Mouse (Mus musculus) stomach, embryonic 15.5 days (tissue): ENCODE data around the gene Slc6a1. TPM values are rescaled to one million over a fixed set of nuclear protein-coding genes. Genes with fewer than 3 reads are reported as not detected.

ENCODE experiments used
- ATAC-seq: fragments of 200-750 bp; cut with Nextera tagmentation; 2 replicates; pipeline ENCODE4 v1.8.0; 2017; ENCODE audit warnings: low read depth, moderate number of reproducible peaks, moderate TSS enrichment; ENCODE audit not compliant: insufficient read depth, low FRiP score
- H3K27ac ChIP-seq: fragments of 300-500 bp; sonication (generic); 2 replicates; pipeline ENCODE4 v1.5.1; 2015; ENCODE audit warnings: mild to moderate bottlenecking, inconsistent platforms
- H3K27me3 ChIP-seq: fragments of 300-500 bp; sonication (generic); replicated peaks from 2 replicates; pipeline ENCODE4 v1.6.1; 2015; ENCODE audit warnings: inconsistent platforms
- H3K36me3 ChIP-seq: fragments of 300-500 bp; sonication (generic); 2 replicates; pipeline ENCODE4 v1.6.1; 2015; ENCODE audit warnings: inconsistent platforms
- H3K4me1 ChIP-seq: fragments of 300-500 bp; sonication (generic); 2 replicates; pipeline ENCODE4 v1.6.1; 2015; ENCODE audit warnings: inconsistent platforms
- H3K4me2 ChIP-seq: fragments of 300-500 bp; sonication (generic); 2 replicates; pipeline ENCODE4 v1.6.1; 2015; ENCODE audit warnings: mild to moderate bottlenecking, inconsistent platforms
- H3K4me3 ChIP-seq: fragments of 300-500 bp; sonication (generic); replicated peaks from 2 replicates; pipeline ENCODE4 v1.5.1; 2015; ENCODE audit warnings: inconsistent platforms
- H3K9ac ChIP-seq: fragments of 300-500 bp; sonication (generic); 2 replicates; pipeline ENCODE4 v1.6.1; 2015; ENCODE audit warnings: inconsistent platforms
- H3K9me3 ChIP-seq: fragments of 300-500 bp; sonication (generic); 2 replicates; pipeline ENCODE4 v1.6.1; 2016; ENCODE audit warnings: inconsistent platforms
- WGBS: fragments of 180-500 bp; shearing (Covaris S2); methylation state at CpG from one replicate; pipeline ENCODE4 v1.1.7; 2015; 5-methylcytosine and 5-hydroxymethylcytosine counted together
- polyA plus RNA-seq: library from polyadenylated mRNA; unstranded; fragments of >200 nt; fragmentation: Nextera tagmentation; extraction: Ambion mirVana; gene quantifications from 2 replicates; pipeline ENCODE4 v1.2.1, GENCODE M21; 2015

Slc6a1 gene
- polyA plus RNA-seq, 1 experiment from 2014 or later = 0.32 TPM

- ATAC-seq = no peak
- Histone ChIP-seq H3K4me3 (no peak overlapping the region), H3K9me3 (no peaks in the 10 kb centered on the region), H3K9ac (no peak overlapping the region), H3K4me2 (no peak overlapping the region), H3K4me1 (0 out of 2 replicates have a peak, but pooled peaks cover 3% of the 10 kb centered on the region), H3K27ac (no peak overlapping the region), H3K36me3 (no peaks in the 10 kb centered on the region), H3K27me3 (no peaks in the 10 kb centered on the region)
- WGBS = 31% methylated on average over 8 of the region's 8 CpGs
These were observed 11.1 kb downstream of the Slc6a1 start for GRCm38 (mm10) chr6:114293511-114293910.

- Histone ChIP-seq H3K9ac (no peak overlapping the region), H3K9me3 (no peaks in the 10 kb centered on the region), H3K27me3 (no peaks in the 10 kb centered on the region), H3K4me3 (no peak overlapping the region), H3K27ac (no peak overlapping the region), H3K36me3 (no peaks in the 10 kb centered on the region), H3K4me1 (0 out of 2 replicates have a peak, but pooled peaks cover 3% of the 10 kb centered on the region), H3K4me2 (no peak overlapping the region)
- no peak for ATAC-seq
- WGBS = 81% methylated on average over 4 of the region's 4 CpGs
These were observed 12.7 kb downstream of the Slc6a1 start for GRCm38 (mm10) chr6:114295086-114295485.

DNA sequence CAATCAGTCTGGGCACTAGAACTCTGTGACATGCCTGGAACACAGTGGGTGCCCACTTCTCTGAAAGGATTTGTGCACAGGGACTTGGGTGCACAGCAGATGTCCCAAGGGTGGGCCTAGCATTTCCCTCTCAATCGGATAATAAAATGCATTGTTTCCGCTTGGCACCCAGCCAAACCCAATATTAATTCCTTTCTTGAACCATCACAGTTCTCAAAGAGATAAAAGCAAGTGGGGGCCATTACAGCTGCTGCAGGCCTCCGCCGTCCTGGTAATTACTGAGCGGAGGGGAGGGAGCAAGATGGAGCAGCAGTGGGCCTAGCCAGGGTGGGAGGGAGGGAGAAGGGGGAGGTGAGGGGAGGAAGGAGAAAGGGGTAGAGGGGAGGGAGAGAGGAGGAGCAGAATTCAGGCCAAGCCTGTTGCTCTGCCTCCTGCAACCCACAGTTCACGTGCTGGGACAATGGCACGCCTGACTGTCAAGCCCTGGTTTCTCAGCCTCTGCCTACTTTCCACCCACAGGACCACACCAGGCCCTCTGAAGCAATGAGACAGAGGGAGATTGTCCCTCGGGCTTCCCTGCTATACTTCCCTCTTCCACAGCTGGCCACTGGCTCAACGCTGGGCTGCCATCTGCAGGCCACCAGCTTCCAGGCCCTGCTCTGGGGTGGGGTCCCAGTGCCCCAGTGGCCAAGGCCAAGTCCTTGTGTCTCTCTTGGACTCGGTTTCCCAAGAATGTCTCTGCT is 15.0 kb downstream of the Slc6a1 start:
- no peaks in the 10 kb centered on the region for H3K27me3 ChIP-seq
- no peak for ATAC-seq
- H3K4me3 ChIP-seq = no peak overlapping the region
- no peaks in the 10 kb centered on the region for H3K36me3 ChIP-seq
- 28% methylated on average over 9 of the region's 10 CpGs for WGBS
- H3K4me1 ChIP-seq = 0 out of 2 replicates have a peak, but pooled peaks cover 3% of the 10 kb centered on the region
- H3K4me2 ChIP-seq = no peak overlapping the region
- no peak overlapping the region for H3K9ac ChIP-seq
- no peaks in the 10 kb centered on the region for H3K9me3 ChIP-seq
- H3K27ac ChIP-seq = no peak overlapping the region

- H3K27ac ChIP-seq = no peak overlapping the region
- H3K9me3 ChIP-seq = no peaks in the 10 kb centered on the region
- 0 out of 2 replicates have a peak, but pooled peaks cover 3% of the 10 kb centered on the region for H3K4me1 ChIP-seq
- ATAC-seq = no peak
- no peak overlapping the region for H3K9ac ChIP-seq
- no peaks in the 10 kb centered on the region for H3K27me3 ChIP-seq
- H3K4me3 ChIP-seq = no peak overlapping the region
- H3K36me3 ChIP-seq = no peaks in the 10 kb centered on the region
- WGBS = 82% methylated on average over 5 of the region's 5 CpGs
- no peak overlapping the region for H3K4me2 ChIP-seq
These were observed 17.3 kb downstream of the Slc6a1 start for GRCm38 (mm10) chr6:114299699-114300098.

GRCm38 (mm10) chr6:114300737-114301136 is 18.3 kb downstream of the Slc6a1 start:
- Histone ChIP-seq H3K27me3 (no peaks in the 10 kb centered on the region), H3K4me1 (0 out of 2 replicates have a peak, but pooled peaks cover 3% of the 10 kb centered on the region), H3K9me3 (no peaks in the 10 kb centered on the region), H3K4me2 (no peak overlapping the region), H3K4me3 (no peak overlapping the region), H3K9ac (no peak overlapping the region), H3K27ac (no peak overlapping the region), H3K36me3 (no peaks in the 10 kb centered on the region)
- no peak for ATAC-seq
- WGBS = 80% methylated on average over 11 of the region's 11 CpGs

- Histone ChIP-seq H3K27ac (no peak overlapping the region), H3K4me2 (no peak overlapping the region), H3K4me3 (no peak overlapping the region), H3K4me1 (no peaks in the 10 kb centered on the region), H3K9me3 (no peaks in the 10 kb centered on the region), H3K9ac (no peak overlapping the region), H3K27me3 (0 out of 2 replicates have a peak, but pooled peaks cover 7% of the 10 kb centered on the region), H3K36me3 (no peaks in the 10 kb centered on the region)
- WGBS = 70% methylated on average over 6 of the region's 6 CpGs
- no peak for ATAC-seq
These were observed 22.2 kb downstream of the Slc6a1 start for GRCm38 (mm10) chr6:114304668-114305067.

DNA sequence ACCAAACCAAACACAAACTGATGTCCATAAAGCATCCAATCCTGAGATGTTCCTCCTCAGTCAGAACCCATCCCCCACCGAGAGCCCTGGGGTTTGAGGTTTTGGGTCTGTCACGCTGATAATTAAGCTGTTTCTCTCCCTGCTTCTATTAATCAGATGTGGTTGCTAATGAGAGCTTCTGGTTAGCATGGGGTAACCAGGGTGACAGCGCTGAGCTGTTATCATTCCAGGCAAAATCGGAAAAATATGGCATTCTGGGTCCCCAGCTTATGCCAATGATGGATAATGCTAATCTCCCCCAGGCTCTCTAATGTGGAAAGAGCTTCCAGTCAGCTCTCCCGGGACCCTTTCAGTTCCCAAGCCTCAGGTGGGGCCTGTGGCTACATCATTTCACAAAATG is 38.1 kb downstream of the Slc6a1 start:
- Histone ChIP-seq H3K9ac (no peak overlapping the region), H3K27me3 (no peaks in the 10 kb centered on the region), H3K4me1 (no peaks in the 10 kb centered on the region), H3K4me2 (no peak overlapping the region), H3K4me3 (no peak overlapping the region), H3K9me3 (no peaks in the 10 kb centered on the region), H3K27ac (no peak overlapping the region), H3K36me3 (no peaks in the 10 kb centered on the region)
- no peak for ATAC-seq
- 71% methylated on average over 5 of the region's 5 CpGs for WGBS

GRCm38 (mm10) chr6:114321146-114321545 is 38.7 kb downstream of the Slc6a1 start:
- no peaks in the 10 kb centered on the region for H3K36me3 ChIP-seq
- WGBS = 87% methylated on average over 3 of the region's 3 CpGs
- H3K4me2 ChIP-seq = no peak overlapping the region
- ATAC-seq = no peak
- no peaks in the 10 kb centered on the region for H3K27me3 ChIP-seq
- no peak overlapping the region for H3K4me3 ChIP-seq
- H3K9me3 ChIP-seq = no peaks in the 10 kb centered on the region
- no peak overlapping the region for H3K27ac ChIP-seq
- H3K4me1 ChIP-seq = no peaks in the 10 kb centered on the region
- no peak overlapping the region for H3K9ac ChIP-seq

- ATAC-seq = no peak
- Histone ChIP-seq H3K4me2 (no peak overlapping the region), H3K4me3 (no peak overlapping the region), H3K27ac (no peak overlapping the region), H3K9ac (no peak overlapping the region), H3K9me3 (no peaks in the 10 kb centered on the region), H3K27me3 (no peaks in the 10 kb centered on the region), H3K36me3 (no peaks in the 10 kb centered on the region), H3K4me1 (no peaks in the 10 kb centered on the region)
- 78% methylated on average over 3 of the region's 3 CpGs for WGBS
These were observed 40.5 kb downstream of the Slc6a1 start for GRCm38 (mm10) chr6:114322914-114323313.

DNA sequence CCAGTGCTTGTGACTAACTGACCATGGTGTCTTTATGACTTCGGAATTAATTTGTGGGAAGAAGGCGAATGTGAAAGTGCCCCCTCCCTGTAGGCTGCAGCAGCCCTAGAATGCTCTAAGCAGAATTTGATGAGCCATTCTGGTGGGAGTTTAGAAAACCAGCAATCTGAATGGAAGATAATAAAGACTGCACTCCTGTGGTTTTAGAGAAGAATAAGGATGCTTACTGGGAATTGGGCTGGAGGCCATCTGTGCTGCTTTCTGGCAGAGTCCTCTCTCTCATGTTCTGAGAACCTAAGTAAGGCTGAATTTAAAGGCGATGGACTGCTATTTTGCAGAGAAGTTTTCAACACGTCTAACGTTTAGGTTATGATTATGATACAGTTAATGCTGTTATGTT is 42.4 kb downstream of the Slc6a1 start:
- Histone ChIP-seq H3K27me3 (no peaks in the 10 kb centered on the region), H3K36me3 (no peaks in the 10 kb centered on the region)
- WGBS = 88% methylated on average over 5 of the region's 5 CpGs

GRCm38 (mm10) chr6:114329597-114330470 is 47.4 kb downstream of the Slc6a1 start:
- Histone ChIP-seq H3K36me3 (no peaks in the 10 kb centered on the region), H3K4me1 (no peaks in the 10 kb centered on the region), H3K9me3 (no peaks in the 10 kb centered on the region), H3K4me2 (no peak overlapping the region), H3K27me3 (no peaks in the 10 kb centered on the region), H3K4me3 (no peak overlapping the region), H3K9ac (no peak overlapping the region), H3K27ac (no peak overlapping the region)
- whole genome bisulfite sequencing = 41% methylated on average over 8 of the region's 8 CpGs
- ATAC-seq = no peak

More for the DNA sequence above, 42.4 kb downstream of the Slc6a1 start:
- no peaks in the 10 kb centered on the region for H3K4me1 ChIP-seq
- H3K4me2 ChIP-seq = no peak overlapping the region
- no peaks in the 10 kb centered on the region for H3K9me3 ChIP-seq
- ATAC-seq = no peak
- H3K4me3 ChIP-seq = no peak overlapping the region
- no peak overlapping the region for H3K9ac ChIP-seq
- H3K27ac ChIP-seq = no peak overlapping the region

- Histone ChIP-seq H3K4me3 (no peak overlapping the region), H3K27ac (no peak overlapping the region), H3K4me1 (no peaks in the 10 kb centered on the region), H3K36me3 (no peaks in the 10 kb centered on the region), H3K9me3 (no peaks in the 10 kb centered on the region), H3K4me2 (no peak overlapping the region), H3K27me3 (no peaks in the 10 kb centered on the region), H3K9ac (no peak overlapping the region)
- ATAC-seq = no peak
- 81% methylated on average over 7 of the region's 7 CpGs for WGBS
These were observed 49.5 kb downstream of the Slc6a1 start for GRCm38 (mm10) chr6:114331926-114332325.
